Comparison of ENCODE assay signal across 24 mouse cellular contexts in the genomic region with DNA sequence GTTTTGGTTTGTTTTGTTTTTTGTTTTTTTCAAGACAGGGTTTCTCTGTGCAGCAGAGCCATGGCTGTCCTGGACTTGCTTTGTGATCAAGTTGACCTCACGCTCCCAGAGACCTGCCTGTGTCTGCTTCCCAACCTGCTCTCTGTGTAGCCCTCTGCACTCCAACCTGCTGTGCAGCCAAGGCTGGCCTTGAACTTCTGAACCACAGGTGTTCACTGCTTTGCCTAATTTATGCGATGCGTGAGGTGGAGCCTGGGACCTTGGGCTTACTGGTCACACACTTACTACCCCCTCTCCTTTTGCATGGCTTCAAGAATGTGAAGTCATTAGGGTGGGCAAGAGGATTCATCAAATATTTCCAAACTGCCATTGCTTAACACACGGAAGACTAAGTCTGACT.
DNase-seq lines count a peak whose midpoint lies in the region; TF ChIP-seq lines count a peak whose summit lies in the region.
"Had no signal": no experiment of that assay in that cellular context is flagged by ENCODE, and none has a peak within 500 bp of the region (broad histone marks: within the 10 kb centered on the region; RNA-seq: fewer than 3 reads in every experiment).

No protein-coding gene starts in this region.

- no peak overlapping the region for H3K4me3 ChIP-seq in ES-Bruce4 (ENCODE audit: low read depth, low read length)

- no peak for TF ChIP-seq POLR2A in ES-Bruce4 (IDR thresholded peaks at IDR 0.05; ENCODE audit: insufficient read depth, low read length)

- peak; percentile 90 for DNase-seq in ES-CJ7 (ENCODE audit: low read depth, low spot score)
- DNase-seq in R1 (ENCODE audit: low read depth, low spot score) = peak; percentile 94
- peak; percentile 71 for DNase-seq in ZHBTc4 (ENCODE audit: low read depth, low spot score)
- no peak for DNase-seq in right cerebral cortex, postnatal 25 days
- no peak for DNase-seq in thymus, postnatal 4 days
- no peak for DNase-seq in spleen, postnatal 36 days (ENCODE audit: low spot score in 2 of 2)
- DNase-seq in cerebellum, adult 9-10 months = no peak
- DNase-seq: adrenal gland, adult 2 months; adrenal gland, adult 8-10 months; adrenal gland, postnatal 10 days; adrenal gland, postnatal 14 days; adrenal gland, postnatal 25 days; adrenal gland, postnatal 36 days; B cell, adult 2 months; cerebellum, adult 11 months; cerebellum, adult 11-12 months; cerebellum, adult 18-20 months; cerebellum, adult 2 months; cerebellum, adult 8-10 months; cerebellum, adult 9-11 months had no signal

- H3K27ac ChIP-seq in ES-Bruce4 (ENCODE audit: insufficient read depth, low read length) = no peak overlapping the region

- no peaks in the 10 kb centered on the region for H3K36me3 ChIP-seq in ES-Bruce4 (ENCODE audit: control insufficient read depth, insufficient read depth, low read length, poor library complexity, severe bottlenecking)
- H3K36me3 ChIP-seq: G1E had no signal

- peak; percentile 83 for TF ChIP-seq EP300 in ES-Bruce4 (IDR thresholded peaks at IDR 0.05; ENCODE audit: insufficient read depth, low read depth, low read length)

- H3K27me3 ChIP-seq in ES-Bruce4 (ENCODE audit: control insufficient read depth, insufficient read depth, low read length, poor library complexity, severe bottlenecking) = no peaks in the 10 kb centered on the region
- H3K27me3 ChIP-seq: CH12.LX, Patski had no signal

- H3K4me1 ChIP-seq in ES-Bruce4 (ENCODE audit: control insufficient read depth, insufficient read depth, low read length) = peaks cover 2% of the 10 kb centered on the region

- peaks cover 6% of the 10 kb centered on the region for H3K9me3 ChIP-seq in ES-Bruce4 (replicated peaks; ENCODE audit: control insufficient read depth, insufficient read depth, low read length, poor library complexity, severe bottlenecking)

- TF ChIP-seq CTCF in ES-Bruce4 (IDR thresholded peaks at IDR 0.05; ENCODE audit: low read depth, low read length) = no peak

- H3K9ac ChIP-seq in ES-Bruce4 (ENCODE audit: low read depth, poor library complexity, severe bottlenecking) = no peak overlapping the region

Comparison
In these comparisons a context has a peak if more than half of its experiments do, and no peak if none do; other contexts are left out.
1. DNase-seq: peak in ES-CJ7 (single experiment), R1 (single experiment) and ZHBTc4 (single experiment); none in right cerebral cortex, postnatal 25 days (single experiment), thymus, postnatal 4 days (single experiment), spleen, postnatal 36 days (0 of 2) and cerebellum, adult 9-10 months (single experiment).